Mouse (Mus musculus) left cerebral cortex, postnatal 10 days (tissue): ENCODE data around the gene Tas1r1. TPM values are rescaled to one million over a fixed set of nuclear protein-coding genes. Genes with fewer than 3 reads are reported as not detected.
A peak's percentile ranks its signal among the peaks of the same experiment; 100 is the strongest.

Experiments used
- DNase-seq, 2 experiments: peaks; one replicate each; pipeline ENCODE4 v3.0.0; 2021 to 2022; ENCODE audit warnings: low spot score in 2 of 2, mixed read lengths in 1 of 2; ENCODE audit errors: extremely low spot score in 1 of 2
- intact Hi-C: fragments of 180-260 bp; cut with DNase I; formaldehyde crosslinking; loops from one replicate; pipeline ENCODE4 v1.15.1; 2025
- total RNA-seq, 2 experiments: library from RNA; stranded (reverse); gene quantifications; 2 replicates each; pipeline ENCODE4 v1.2.3; 2021

The Tas1r1 gene
- under 1 TPM; 0.43 to 0.54 TPM for total RNA-seq

- DNase-seq = no peak
Measured at GRCm38 (mm10) chr4:152038225-152038984, at the start of gene Tas1r1. Gene Tas1r1 (minus strand): TSS chr4:152038568.

DNA sequence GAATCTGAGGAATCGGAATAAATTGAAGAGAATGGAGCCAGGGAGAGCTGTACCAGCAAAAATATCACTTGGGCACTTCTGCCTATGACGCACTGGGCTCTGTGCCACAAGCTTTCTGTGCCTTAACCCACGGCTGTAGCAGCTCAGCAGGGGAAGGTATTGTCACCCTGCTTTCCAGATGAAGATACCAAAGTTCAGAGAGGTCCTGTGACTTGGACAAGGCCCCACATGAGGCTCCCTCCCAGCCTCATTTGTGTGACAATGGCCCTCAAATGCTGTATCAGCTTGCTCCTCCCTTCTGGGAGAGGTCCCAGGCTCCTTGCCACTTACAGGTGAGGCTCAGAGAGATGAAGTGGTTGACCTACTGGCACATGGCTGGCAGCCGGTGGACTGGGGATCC, 49.8 kb upstream of the Tas1r1 start:
- intact Hi-C loops = no loop called here
- DNase-seq = peak in 1 of 2 experiments; percentile 57

More at GRCm38 (mm10) chr4:152038225-152038984, at the start of gene Tas1r1:
- intact Hi-C loops = no loop called here

GRCm38 (mm10) chr4:152087211-152088081, 49.1 kb upstream of the Tas1r1 start:
- no peak for DNase-seq
- intact Hi-C loops = no loop called here

DNA sequence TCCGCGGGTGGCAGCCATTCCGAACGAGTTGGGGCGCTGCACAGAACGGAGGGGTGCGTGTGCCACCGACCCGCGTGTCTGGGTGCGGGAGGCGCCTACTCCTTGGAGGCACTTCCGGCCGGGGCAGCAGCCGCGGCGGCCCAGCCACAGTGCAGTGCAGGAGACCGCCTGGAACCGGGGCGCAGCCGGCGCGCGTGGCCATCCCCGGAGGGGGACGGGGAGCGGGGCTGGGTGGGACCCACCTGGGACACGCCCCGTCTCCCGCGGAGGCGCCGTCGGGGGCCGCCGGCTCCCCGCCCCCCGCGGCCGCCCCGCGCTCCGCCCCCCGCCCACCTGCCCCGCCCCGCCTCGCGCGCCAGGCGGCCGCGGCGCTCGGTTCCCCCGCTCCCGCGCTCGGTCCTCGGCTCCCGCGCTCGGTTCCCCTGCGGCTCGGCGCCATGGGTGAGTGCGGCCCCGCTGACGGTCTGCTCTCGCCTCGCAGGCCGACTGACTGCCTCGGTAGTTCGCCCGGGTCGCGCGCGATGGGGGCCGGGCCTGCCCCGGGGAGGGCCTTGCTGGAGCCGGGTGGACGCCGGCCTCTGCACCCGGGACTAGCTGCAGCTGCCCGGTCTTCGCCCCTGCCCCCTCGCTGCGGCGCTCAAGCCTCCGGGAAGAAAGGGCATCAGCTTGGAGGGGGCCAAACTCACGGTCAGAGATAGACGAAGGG, 48.3 kb upstream of the Tas1r1 start:
- intact Hi-C loops = no loop called here
- DNase-seq = peak in 1 of 2 experiments; percentile 81

DNA sequence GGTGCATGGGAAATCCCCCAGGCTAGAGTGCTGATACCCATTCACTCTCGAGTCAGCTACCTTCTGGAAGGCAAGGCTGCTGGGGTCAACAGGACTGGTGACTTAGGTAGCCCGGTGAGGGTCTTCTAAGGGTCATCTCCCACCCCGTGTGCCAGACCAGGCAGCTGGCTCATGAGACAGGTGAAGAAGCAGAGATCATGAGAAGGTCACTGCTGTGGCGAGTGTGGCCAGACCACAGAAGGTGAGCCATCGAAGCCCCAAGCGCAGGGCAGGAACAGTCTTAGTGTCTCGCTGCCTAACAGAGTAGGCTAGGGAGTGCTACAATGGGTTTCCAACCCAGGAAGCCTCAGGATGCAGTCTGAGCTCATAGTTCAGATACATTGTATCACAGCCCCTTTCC, 46.2 kb upstream of the Tas1r1 start:
- intact Hi-C loops = no loop called here

GRCm38 (mm10) chr4:152083611-152084220, 45.3 kb upstream of the Tas1r1 start:
- peak in 1 of 2 experiments; percentile 38 for DNase-seq
- intact Hi-C loops = no loop called here

More for the DNA sequence above, 46.2 kb upstream of the Tas1r1 start:
- DNase-seq = no peak

- intact Hi-C loops = no loop called here
- peak in 1 of 2 experiments; percentile 67 for DNase-seq
Measured at GRCm38 (mm10) chr4:152079931-152080330, 41.6 kb upstream of the Tas1r1 start.

- intact Hi-C loops = no loop called here
- DNase-seq = no peak
Measured at GRCm38 (mm10) chr4:152079261-152079660, 40.9 kb upstream of the Tas1r1 start.

DNA sequence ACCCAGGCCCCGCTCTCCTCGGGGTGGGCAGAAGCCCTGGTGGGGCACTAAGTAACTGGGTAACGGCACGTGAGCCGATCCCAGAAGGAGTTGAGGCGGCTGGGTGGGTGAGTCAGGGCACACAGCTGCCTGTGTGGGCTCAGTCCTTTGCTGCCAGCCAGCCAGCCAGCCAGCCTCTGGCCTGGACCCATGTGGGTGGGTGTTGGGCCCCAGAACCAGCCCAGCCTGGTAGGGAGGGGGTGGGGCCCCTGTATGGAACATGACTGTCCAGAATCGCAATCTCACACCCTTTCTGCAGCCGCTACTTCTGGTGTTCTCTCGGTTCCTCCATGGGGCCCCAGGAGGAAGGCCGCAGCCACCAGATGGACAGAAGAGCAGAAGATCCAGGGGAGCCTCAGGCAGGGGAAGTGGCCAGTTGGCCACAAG, 39.8 kb upstream of the Tas1r1 start:
- DNase-seq = peak in 1 of 2 experiments; percentile 72
- intact Hi-C loops = no loop called here

GRCm38 (mm10) chr4:152077191-152077590, 38.8 kb upstream of the Tas1r1 start:
- intact Hi-C loops = no loop called here
- no peak for DNase-seq

GRCm38 (mm10) chr4:152074548-152074947, 36.2 kb upstream of the Tas1r1 start:
- DNase-seq = no peak
- intact Hi-C loops = no loop called here

DNA sequence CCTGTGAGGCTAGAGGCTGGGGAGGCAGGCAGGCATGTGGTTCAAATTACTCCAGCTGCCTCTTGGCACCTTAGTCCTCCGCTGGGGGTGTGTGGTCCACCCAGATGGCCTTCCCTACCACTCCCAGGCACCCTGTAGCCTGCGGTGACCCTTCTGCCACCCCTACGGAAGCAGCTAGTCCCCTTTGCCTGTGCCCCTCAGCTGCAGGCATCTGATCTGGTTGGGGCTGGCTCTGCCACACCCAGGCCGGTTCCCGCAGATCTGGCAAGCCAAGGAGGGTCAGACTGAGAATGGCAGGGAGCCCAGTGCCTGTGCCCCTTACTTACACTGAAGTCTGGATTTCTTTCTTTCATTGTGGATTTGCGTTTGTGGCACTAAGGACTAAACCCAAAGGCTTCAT, 35.3 kb upstream of the Tas1r1 start:
- no peak for DNase-seq
- intact Hi-C loops = no loop called here

DNA sequence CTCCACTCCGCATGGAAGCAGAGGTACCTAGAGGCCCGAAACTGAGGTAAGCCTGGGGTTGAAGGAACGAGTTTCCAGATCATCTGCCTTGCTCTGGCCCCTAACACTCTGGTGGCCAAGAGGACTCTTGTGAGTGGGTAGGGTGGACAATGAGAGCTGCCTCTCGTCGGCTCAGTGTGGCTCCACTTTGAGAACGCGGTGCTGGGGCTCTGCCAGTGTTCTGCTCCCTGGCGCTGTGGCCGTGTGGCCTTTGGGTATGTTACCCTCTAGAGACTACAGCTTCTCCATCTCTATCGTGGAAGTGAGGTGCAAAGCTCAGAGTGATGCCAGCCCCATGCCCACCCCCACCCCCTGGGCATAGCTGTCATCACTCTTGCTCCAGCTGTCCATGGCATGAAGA, 34.3 kb upstream of the Tas1r1 start:
- intact Hi-C loops = no loop called here
- no peak for DNase-seq

DNA sequence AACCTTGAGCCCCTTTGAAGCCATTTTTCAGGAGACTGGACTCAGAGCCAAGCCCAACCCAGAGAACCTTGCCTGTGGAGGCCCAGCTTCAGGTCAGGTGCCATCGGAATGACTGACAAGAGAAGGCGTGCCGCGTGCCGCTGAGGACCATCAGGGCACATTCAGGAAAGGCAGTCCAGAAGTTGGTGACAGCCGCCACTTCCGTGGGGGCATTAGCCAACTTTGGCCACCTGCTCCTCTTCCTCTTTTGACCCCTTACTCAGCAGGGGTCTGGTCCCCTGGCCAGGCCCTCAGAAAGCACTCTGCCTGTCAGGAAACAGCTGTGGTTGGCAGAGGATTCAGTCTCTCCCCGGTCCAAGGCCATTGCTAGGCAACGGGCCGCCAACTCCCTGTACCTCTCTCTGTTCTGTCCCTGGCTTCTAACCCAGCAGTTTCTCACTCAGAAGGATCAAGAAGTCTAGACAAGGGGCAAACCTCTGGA, 33.8 kb upstream of the Tas1r1 start, which contains the start of gene Plekhg5:
Plekhg5 (plus strand) TSS at position 378 of the 481 bp plus-strand sequence.
- intact Hi-C loops = no loop called here
- peak in 1 of 2 experiments; percentile 77 for DNase-seq

DNA sequence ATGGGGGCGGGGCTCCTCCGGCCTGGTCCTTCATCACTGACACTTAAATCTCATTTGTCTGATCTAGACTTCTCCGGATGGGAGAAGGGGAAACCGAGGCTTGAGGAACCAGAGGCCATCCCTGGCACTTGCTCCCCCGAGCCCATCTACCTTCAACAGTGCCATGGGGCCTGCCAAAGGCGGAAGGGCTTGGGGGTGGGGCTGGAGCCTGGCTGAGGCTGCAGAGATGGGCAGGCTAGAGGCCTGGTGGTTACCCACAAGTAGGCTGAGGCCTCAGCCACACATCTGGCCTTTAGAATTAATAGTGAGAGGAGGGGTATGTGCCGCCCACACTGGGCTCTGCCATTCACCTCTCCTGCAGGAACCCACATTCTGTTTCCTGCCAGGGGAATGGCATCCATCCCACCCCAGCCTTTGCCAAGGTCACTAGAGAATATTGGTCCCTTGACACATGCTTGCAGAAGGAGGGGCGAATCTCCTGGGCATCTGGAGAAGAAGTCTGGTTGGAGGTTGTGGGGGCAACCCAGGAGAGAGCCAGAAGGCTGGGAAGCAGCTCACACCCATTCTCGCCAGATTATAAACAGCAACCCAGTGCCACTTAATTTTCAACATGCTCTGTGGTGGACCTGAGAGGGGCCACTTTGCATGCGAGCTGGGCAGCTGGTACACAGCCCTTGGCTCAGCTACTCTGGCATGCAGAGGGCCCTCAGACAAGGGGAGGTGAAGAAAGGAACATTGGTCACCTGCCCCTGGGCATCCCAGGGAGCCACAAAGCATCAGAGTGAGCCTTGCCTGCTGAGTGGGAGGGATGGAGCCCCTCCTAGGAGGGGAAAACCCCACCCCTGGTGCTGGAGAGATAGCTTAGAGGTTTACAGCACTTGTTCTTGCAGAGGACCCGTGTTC, 32.4 kb upstream of the Tas1r1 start:
- no peak for DNase-seq
- intact Hi-C loops = no loop called here

DNA sequence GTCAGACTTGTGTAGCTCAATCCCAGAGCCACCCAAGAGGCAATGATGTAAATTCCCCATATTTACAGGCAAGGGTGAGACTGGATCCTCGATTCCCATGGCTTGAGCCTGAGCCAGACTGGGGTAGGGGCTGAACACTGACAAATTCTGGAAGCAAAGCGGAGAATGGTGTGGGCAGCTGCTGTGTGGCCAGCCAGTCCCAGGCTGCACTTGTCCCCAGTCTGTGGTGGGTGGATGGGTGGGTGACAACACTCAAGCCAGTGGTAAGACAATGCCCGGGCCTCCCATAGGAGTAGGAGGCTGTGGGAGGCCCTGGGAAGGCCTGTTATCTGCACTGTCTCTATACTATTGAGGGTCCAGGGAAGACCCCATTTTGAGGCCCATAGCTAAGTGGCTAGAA, 30.9 kb upstream of the Tas1r1 start:
- DNase-seq = no peak
- intact Hi-C loops = no loop called here

DNA sequence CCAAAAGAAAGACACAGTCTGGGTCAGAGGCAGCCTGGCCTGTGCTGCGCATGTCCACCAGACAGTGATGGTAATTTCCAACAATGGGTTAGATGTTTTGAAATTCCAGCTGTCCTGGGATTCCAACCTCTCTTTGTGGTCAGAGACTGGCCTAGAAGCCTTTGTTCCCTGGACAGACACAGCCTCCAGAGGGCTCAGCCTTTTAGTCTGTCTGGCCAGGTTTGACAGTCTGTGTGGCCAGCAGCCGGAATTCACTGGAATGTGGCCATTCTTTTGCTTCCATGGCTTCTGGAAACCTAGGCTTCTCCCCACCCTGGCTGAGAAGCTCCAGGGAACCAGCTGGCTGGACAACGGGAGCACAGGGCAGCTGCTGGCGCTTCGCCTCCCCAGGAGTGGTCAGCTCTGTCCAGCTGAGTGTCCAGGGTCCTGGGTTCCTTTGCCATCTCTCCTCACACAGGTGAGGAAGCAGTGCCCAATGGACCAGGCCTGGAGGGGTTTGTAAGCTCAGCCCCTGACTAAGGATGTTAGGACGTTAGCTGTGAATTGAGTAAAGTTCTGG, 29.9 kb upstream of the Tas1r1 start:
- no peak for DNase-seq
- intact Hi-C loops = no loop called here
